Mouse (Mus musculus) adipose tissue, adult 10 weeks (tissue): ENCODE measurements around the gene Rnf187. TPM values are rescaled to one million over a fixed set of nuclear protein-coding genes. Genes with fewer than 3 reads are reported as not detected.

Experiments
- polyA plus RNA-seq: library from polyadenylated mRNA; stranded (reverse); fragments of 350-450 nt; fragmentation: Illumina TruSeq; extraction: RNeasy Lipid Tissue Mini Kit (QIAGEN cat#74804); gene quantifications from one replicate; pipeline ENCODE4 v1.2.3, GENCODE M21; 2014; ENCODE audit warnings: low read depth, low replicate concordance

Rnf187 gene
- 80.5 TPM for polyA plus RNA-seq

DNA sequence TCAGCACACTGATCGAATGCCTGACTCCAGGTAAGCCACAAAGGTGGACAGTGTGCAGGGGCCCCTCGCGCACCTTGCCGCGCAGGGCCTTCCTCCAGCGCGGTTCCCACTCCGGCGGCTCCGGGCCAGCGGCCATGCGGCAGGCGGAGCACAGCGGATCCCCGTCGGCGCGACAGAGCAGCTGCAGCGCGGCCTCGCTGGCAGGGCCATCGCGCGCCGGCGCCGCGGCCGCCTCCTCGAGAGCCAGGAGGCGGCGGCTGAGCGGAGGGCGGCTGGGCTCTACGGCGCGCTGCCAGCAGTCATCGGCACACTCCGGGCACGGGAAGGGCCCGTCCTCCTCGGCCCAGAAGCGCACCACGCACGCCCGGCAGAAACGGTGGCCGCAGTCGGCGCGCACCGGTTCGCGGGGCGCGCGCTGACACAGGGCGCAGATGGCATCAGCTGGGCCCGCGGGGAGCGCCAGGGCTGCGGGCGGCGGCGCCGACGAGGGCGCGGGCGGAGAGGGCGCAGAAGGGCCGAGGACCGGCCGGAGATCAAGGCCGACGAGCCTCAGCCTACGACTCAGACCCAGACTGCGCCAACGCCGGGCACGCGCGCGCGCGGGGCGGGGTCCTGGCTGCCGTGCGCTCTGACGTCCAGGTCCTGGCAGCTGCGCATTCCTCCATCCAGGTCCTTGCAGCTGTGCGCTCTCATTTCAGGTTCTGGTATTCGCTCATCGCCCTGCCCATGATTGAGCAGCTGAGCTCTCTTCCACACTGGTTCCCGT is at the start of gene Rnf187:
Rnf187 (minus strand) TSS at position 595 of the 766 bp plus-strand sequence.

DNA sequence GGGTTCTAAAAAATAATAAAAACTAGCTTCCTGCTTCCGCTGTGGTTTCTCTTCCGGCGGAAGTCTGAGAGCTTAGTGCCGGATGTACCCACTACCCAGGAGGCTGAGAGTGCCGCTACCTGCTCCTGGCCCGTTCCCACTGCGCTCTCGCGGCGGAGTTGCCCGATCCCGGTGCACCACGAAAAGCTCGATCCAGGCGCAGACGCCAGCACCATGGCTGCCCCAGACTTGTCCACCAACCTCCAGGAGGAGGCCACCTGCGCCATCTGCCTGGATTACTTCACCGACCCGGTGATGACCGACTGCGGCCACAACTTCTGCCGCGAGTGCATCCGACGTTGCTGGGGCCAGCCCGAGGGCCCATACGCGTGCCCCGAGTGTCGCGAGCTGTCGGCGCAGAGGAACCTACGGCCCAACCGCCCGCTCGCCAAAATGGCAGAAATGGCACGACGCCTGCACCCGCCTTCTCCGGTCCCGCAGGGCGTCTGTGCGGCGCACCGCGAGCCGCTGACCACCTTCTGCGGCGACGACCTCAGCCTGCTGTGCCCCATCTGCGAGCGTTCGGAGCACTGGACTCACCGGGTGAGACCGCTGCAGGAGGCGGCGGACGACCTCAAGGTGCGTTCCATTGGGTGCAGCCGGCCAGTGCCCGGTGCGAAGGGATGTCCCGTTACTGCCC is 39.5 kb upstream of the Rnf187 start, which contains the start of gene Trim11:
Trim11 (plus strand) TSS at position 67 of the 679 bp plus-strand sequence.

DNA sequence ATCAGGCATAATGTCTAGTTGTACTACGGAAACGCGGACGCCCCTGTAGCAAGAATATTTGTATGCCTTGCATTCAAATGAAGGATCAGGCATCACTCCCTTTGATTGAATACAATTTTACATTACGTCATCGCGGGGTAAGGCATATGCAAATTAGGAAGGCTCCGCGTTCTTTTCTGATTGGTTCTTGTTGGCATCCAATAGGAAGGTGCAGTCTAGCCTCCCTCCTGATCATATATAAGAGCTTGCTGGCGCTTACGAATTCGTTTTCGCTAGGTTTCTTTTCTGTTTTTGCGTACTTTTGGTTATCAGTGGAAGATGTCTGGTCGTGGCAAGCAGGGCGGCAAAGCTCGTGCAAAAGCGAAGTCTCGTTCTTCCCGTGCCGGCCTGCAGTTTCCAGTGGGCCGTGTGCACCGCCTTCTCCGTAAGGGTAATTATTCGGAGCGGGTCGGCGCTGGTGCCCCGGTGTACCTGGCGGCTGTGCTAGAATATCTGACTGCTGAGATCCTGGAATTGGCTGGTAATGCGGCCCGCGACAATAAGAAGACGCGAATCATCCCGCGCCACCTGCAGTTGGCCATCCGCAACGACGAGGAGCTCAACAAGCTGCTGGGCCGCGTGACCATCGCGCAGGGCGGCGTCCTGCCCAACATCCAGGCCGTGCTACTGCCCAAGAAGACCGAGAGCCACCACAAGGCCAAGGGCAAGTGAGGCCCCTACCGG is 15.9 kb upstream of the Rnf187 start, which contains the start of the genes Hist3h2a and Trim17:
Hist3h2a (plus strand) TSS at position 266 of the 723 bp plus-strand sequence.
Trim17 (plus strand) TSS at position 266 of the 723 bp plus-strand sequence.

DNA sequence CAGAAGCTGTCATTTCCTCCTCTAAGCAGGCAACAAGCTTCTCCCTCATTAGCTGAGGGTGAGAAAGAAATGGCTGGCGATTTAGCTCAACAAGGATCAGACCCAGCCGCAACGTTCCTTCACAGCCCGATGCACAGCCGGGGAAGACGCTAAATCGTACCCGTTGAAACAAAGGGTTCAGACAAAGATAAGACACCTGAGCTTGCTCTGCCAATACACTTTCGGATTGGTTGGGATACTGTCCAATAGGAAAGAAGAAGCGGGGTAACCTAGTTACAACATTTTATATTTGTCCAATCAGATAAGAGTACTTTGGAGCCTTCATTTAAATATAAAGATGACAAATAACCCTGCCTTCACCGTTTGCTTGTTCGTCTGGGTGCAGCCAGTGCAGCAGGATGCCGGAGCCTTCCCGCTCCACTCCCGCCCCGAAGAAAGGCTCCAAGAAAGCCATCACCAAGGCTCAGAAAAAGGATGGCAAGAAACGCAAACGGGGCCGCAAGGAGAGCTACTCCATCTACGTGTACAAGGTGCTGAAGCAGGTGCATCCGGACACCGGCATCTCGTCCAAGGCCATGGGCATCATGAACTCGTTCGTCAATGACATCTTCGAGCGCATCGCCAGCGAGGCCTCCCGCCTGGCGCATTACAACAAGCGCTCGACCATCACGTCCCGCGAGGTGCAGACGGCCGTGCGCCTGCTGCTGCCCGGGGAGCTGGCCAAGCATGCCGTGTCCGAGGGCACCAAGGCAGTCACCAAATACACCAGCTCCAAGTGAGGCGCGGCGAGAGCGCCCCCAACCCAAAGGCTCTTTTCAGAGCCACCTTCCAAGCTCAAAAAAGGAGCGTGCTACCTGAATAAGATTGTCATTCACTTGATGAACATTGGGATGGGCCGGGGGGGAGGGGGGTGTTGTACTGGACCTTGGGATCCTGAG is 10.1 kb upstream of the Rnf187 start, which contains the start of gene Hist3h2ba:
Hist3h2ba (plus strand) TSS at position 379 of the 938 bp plus-strand sequence.

DNA sequence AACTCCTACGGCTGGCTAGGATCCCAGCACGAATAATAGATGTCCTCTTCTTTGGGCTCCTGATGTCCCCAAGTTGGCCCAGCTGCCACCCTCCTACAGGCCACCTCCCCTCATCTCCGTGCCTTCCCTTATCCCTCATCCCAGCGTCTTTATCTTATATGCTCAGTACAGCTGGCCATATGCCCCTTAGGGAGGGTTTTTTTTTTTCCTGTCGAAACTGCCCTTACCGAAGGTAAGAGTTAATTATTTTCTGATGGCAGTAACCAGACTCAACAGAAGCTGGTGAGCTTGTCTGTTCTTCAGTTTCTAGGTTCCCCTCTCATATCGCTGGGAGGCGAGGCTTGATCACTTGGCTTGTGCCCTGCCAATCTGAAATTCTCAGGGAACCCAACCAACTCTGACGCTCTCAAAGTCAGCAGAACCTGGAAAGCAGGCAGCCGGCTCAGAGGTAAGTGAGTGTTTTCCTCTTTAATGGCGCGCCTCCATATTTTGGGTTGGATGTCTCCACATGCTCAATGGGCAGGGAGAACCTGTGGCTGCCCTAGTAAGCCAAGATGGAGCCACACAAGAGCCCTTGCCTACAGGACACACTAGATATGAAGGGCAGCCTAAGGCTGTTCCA is 20.9 kb downstream of the Rnf187 start, which contains the start of gene Btnl10:
Btnl10 (plus strand) TSS at position 164 of the 622 bp plus-strand sequence.

DNA sequence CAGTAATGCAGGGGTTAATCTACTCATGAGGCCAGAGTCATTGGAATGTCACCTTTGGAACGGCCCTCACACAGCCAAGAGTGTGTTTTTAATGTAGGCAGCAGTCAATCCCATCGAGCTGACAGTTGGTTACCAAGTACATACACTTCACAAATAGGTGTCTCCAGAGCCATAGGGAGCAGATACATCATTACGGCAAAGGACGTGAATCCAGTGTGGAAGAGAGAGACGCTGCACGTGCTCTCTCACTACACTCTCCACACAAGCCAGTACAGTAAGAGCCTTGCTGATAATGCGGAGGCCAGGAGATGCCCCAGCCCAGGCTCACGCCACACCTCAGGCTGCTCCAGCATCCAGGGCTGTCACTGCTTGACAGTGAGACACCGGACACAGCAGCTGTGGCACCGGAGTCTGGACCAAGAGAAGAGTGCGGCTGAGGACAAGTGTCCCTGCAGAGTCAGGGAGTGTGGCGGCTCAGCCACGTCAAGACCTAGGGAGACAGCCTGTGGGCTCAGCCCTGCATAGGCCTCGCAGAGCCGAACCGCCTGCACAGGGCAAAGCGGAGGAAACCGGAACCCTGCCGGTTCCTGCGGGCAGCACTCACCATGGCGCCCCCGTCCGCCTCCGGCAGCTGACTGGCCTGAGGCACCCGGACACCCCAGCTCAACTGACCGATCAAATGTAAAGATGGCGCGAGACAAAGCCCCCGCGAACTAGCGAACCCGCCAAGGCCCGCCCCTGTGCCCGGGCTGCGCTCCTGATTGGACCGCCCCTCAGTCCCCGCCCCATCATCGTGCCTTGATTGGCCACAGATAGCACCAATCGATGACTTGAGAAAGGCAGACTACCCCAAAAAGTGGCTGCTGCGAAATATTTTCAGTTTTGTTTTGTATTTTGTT is 35.0 kb downstream of the Rnf187 start, which contains the start of gene Zfp39:
Zfp39 (minus strand) TSS at position 715 of the 899 bp plus-strand sequence.

Other genes with a start within 250 kb of the Rnf187 start
- not detected for gene Olfr319, start 239.8 kb downstream of the Rnf187 start, polyA plus RNA-seq
- gene Olfr318, start 214.9 kb downstream of the Rnf187 start, polyA plus RNA-seq = not detected
- not detected for gene Olfr317, start 199.7 kb downstream of the Rnf187 start, polyA plus RNA-seq
- not detected for gene Olfr316, start 186.2 kb downstream of the Rnf187 start, polyA plus RNA-seq
- not detected for gene Olfr315, start 165.7 kb downstream of the Rnf187 start, polyA plus RNA-seq
- gene Olfr314, start 156.0 kb downstream of the Rnf187 start, polyA plus RNA-seq = not detected
- gene Fam183b, start 137.0 kb downstream of the Rnf187 start, polyA plus RNA-seq = 14.7 TPM
- gene Olfr313, start 123.9 kb downstream of the Rnf187 start, polyA plus RNA-seq = not detected
- gene Olfr312, start 109.7 kb downstream of the Rnf187 start, polyA plus RNA-seq = not detected
- gene Olfr311, start 99.7 kb downstream of the Rnf187 start, polyA plus RNA-seq = not detected
- 8.7 TPM for gene Gm12258, start 91.8 kb downstream of the Rnf187 start, polyA plus RNA-seq
- 8.6 TPM for gene 2810021J22Rik, start 71.7 kb downstream of the Rnf187 start, polyA plus RNA-seq
- gene Zfp39, start 34.7 kb downstream of the Rnf187 start, polyA plus RNA-seq = 6.2 TPM
- gene Btnl10, start 21.0 kb downstream of the Rnf187 start, polyA plus RNA-seq = 0.21 TPM
- 1.9 TPM for gene Hist3h2ba, start 10.0 kb upstream of the Rnf187 start, polyA plus RNA-seq
- gene Hist3h2a, start 15.8 kb upstream of the Rnf187 start, polyA plus RNA-seq = 13.9 TPM
- 2.5 TPM for gene Trim17, start 15.8 kb upstream of the Rnf187 start, polyA plus RNA-seq
- 24.7 TPM for gene Trim11, start 39.2 kb upstream of the Rnf187 start, polyA plus RNA-seq
- gene Obscn, start 197.5 kb upstream of the Rnf187 start, polyA plus RNA-seq = 0.27 TPM
- gene Iba57, start 224.8 kb upstream of the Rnf187 start, polyA plus RNA-seq = 4.8 TPM
- gene Gjc2, start 244.3 kb upstream of the Rnf187 start, polyA plus RNA-seq = 2.7 TPM